8 mouse cellular contexts compared by ENCODE assay signal in the genomic region with DNA sequence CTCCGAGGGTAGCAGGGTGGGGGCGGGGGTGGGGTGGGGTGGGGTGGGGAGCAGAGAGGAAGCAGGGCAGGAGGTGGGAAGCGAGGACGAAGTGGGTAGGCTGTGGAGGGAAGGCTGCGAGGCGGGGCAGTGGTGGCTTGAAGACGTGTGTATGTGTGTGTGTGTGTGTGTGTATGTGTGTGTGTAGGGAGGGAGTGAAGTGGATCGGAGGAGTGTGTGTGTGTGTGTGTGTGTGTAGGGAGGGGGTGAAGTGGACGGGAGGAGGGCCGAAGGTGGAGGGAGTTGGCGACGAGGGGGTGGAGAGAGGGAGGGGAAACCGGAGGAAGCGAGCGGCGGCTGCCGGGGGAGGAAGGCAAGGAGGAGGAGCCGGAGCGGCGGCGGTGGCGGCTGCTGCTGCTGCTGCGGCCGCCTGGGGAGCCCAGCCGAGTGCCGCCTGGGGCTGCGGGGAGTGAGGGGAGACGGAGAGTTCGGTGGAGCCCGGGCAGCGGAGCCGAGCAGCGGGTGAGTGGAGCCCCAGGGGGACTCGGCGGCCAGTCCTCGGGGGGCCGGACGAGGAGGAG. TPM values are rescaled to one million over a fixed set of nuclear protein-coding genes. Genes with fewer than 3 reads are reported as not detected.
DNase-seq lines count a peak whose midpoint lies in the region; ATAC-seq and TF ChIP-seq lines count a peak whose summit lies in the region.

A gene (plus strand): TSS at position 351 of the 560 bp plus-strand sequence.

- no peaks in the 10 kb centered on the region for H3K9me3 ChIP-seq in hindbrain, embryonic 15.5 days

- H3K4me2 ChIP-seq in hindbrain, embryonic 15.5 days, result peak within 1 kb of the TSS; percentile 68

- ATAC-seq in hindbrain, embryonic 15.5 days (ENCODE audit: low FRiP score, low read depth), result peak; percentile 87

- H3K36me3 ChIP-seq in hindbrain, embryonic 15.5 days, result no peaks in the 10 kb centered on the region
- no peaks in the 10 kb centered on the region for H3K36me3 ChIP-seq in macrophage (ENCODE audit: inconsistent target)

- peak within 1 kb of the TSS; percentile 60 for H3K9ac ChIP-seq in hindbrain, embryonic 15.5 days

- peaks cover 19% of the 10 kb centered on the region for H3K4me1 ChIP-seq in hindbrain, embryonic 15.5 days (replicated peaks)

- peak within 1 kb of the TSS; percentile 59 for H3K4me3 ChIP-seq in hindbrain, embryonic 15.5 days
- H3K4me3 ChIP-seq in left cerebral cortex, adult 2 months, result peak within 1 kb of the TSS; percentile 53
- H3K4me3 ChIP-seq in macrophage (ENCODE audit: inconsistent target), result peak within 1 kb of the TSS; percentile 55

- TF ChIP-seq CTCF in left cerebral cortex, adult 2 months (IDR thresholded peaks at IDR 0.05), result no peak; the same call in 1 of the 2 replicates

- peak; percentile 74 for DNase-seq in R1 (ENCODE audit: low read depth, low spot score)
- DNase-seq in cerebellum, postnatal 4 days (ENCODE audit: low spot score in 2 of 2), result peak; percentile 31 to 57
- DNase-seq in gastrocnemius, adult 18-20 months (ENCODE audit: low spot score), result peak; percentile 70
- DNase-seq in left cerebral cortex, adult 2 months (ENCODE audit: extremely low spot score in 1 of 2, low spot score in 2 of 2), result peak; percentile 63 to 65
- peak; percentile 33 to 47 for DNase-seq in right cerebral cortex, adult 2 months (ENCODE audit: low spot score in 2 of 2)
- DNase-seq in urinary bladder, postnatal 10 days (ENCODE audit: low spot score), result peak; percentile 27

- 0 out of 2 replicates have a peak, but pooled peaks cover 2% of the 10 kb centered on the region for H3K27me3 ChIP-seq in hindbrain, embryonic 15.5 days

- intact Hi-C loops in left cerebral cortex, adult 2 months (cut with DNase I), result loop anchor here (5.0 to 10.0 kb wide), 3 partner anchors 124 to 286 kb away; a partner anchor contains a TSS

- peak within 1 kb of the TSS; percentile 86 for H3K27ac ChIP-seq in hindbrain, embryonic 15.5 days (replicated peaks)
- H3K27ac ChIP-seq in left cerebral cortex, adult 2 months, result peak within 1 kb of the TSS; percentile 75
- peak within 1 kb of the TSS; percentile 79 for H3K27ac ChIP-seq in macrophage

- 9% methylated on average over 33 of the region's 38 CpGs for WGBS in hindbrain, embryonic 15.5 days
- WGBS in macrophage (ENCODE audit: missing documents), result 10% methylated on average over 12 of the region's 38 CpGs

- H3K79me2 ChIP-seq in macrophage (ENCODE audit: inconsistent target), result peaks cover 38% of the 10 kb centered on the region

RNA-seq across cellular contexts. Expression of the gene that starts here (rescaled TPM):
- 1 to 10 TPM; 1.1 to 1.2 TPM for total RNA-seq in gastrocnemius, adult 18-20 months (2021)
- polyA plus RNA-seq in hindbrain, embryonic 15.5 days (2015; fragmentation: Nextera tagmentation; extraction: Ambion mirVana), result 24.9 and 25.1 TPM in 2 replicates
- total RNA-seq in left cerebral cortex, adult 2 months (2021), result 10 to 100 TPM; 27.5 to 28.4 TPM
- 100 to 1,000 TPM in 25 of 26 experiments, 10 to 100 TPM in 1; 96.0 to 161 (median 141) TPM for total RNA-seq in macrophage (2018; cell fraction: chromatin; rRNA removed)
- total RNA-seq in macrophage (2018; cell fraction: cytosol; rRNA removed), result 100 to 1,000 TPM in 1 of 26 experiments, 10 to 100 TPM in 25; 59.6 to 105 (median 79.5) TPM
- total RNA-seq in macrophage (2018; cell fraction: nucleus; rRNA removed), result 100 to 1,000 TPM in 24 of 26 experiments, 10 to 100 TPM in 2; 92.3 to 175 (median 142) TPM
- polyA plus RNA-seq in macrophage (2018), result 47.1 to 61.4 TPM (median 59.5 TPM) in 3 replicates

Comparison
In these comparisons a context has a peak if more than half of its experiments do, and no peak if none do; other contexts are left out.
1. Peak in every context shown above with its lines: DNase-seq, ATAC-seq, H3K4me3 ChIP-seq and H3K27ac ChIP-seq.
2. RNA of the gene that starts here (total RNA-seq): 27.5 to 28.4 TPM in left cerebral cortex, adult 2 months; 1.1 to 1.2 TPM in gastrocnemius, adult 18-20 months; every median in the first group is over 10 times any median in the second.